18 mouse cellular contexts compared by ENCODE assay signal in genomic region chr7:114169996-114170395, GRCm38 (mm10). TPM values are rescaled to one million over a fixed set of nuclear protein-coding genes. Genes with fewer than 3 reads are reported as not detected.
A peak's percentile ranks its signal among the peaks of the same experiment; 100 is the strongest.
DNase-seq lines count a peak whose midpoint lies in the region; ATAC-seq and TF ChIP-seq lines count a peak whose summit lies in the region.
"Had no signal": no experiment of that assay in that cellular context is flagged by ENCODE, and none has a peak within 500 bp of the region (broad histone marks: within the 10 kb centered on the region; RNA-seq: fewer than 3 reads in every experiment).

No protein-coding gene starts in this region.

- no peak overlapping the region for H3K4me3 ChIP-seq in heart, embryonic 16.5 days (ENCODE audit: low read length)
- H3K4me3 ChIP-seq in lung, postnatal 0 days (ENCODE audit: low read depth, low read length) = no peak overlapping the region
- H3K4me3 ChIP-seq: embryonic facial prominence, embryonic 15.5 days; hindbrain, embryonic 10.5 days; limb, embryonic 15.5 days; megakaryocyte, embryonic 14.5 days; myocyte had no signal

- no peaks in the 10 kb centered on the region for H3K27me3 ChIP-seq in heart, embryonic 16.5 days (ENCODE audit: control insufficient read depth, insufficient read depth, low read length)
- no peaks in the 10 kb centered on the region for H3K27me3 ChIP-seq in lung, postnatal 0 days (replicated peaks; ENCODE audit: insufficient read depth, low read length)
- H3K27me3 ChIP-seq: embryonic facial prominence, embryonic 15.5 days; limb, embryonic 15.5 days; megakaryocyte, embryonic 14.5 days had no signal

- H3K4me2 ChIP-seq in heart, embryonic 16.5 days (ENCODE audit: low read depth, low read length) = no peak overlapping the region
- H3K4me2 ChIP-seq in lung, postnatal 0 days (replicated peaks; ENCODE audit: low read depth, low read length) = no peak overlapping the region
- H3K4me2 ChIP-seq: embryonic facial prominence, embryonic 15.5 days; limb, embryonic 15.5 days had no signal

- no peaks in the 10 kb centered on the region for H3K9me3 ChIP-seq in heart, embryonic 16.5 days (replicated peaks; ENCODE audit: control insufficient read depth, low read length)
- H3K9me3 ChIP-seq in lung, postnatal 0 days (ENCODE audit: low read length) = no peaks in the 10 kb centered on the region
- H3K9me3 ChIP-seq: embryonic facial prominence, embryonic 15.5 days; G1E; hindbrain, embryonic 10.5 days; limb, embryonic 15.5 days had no signal

- WGBS in heart, embryonic 16.5 days = 49% methylated on average over 4 of the region's 4 CpGs
- WGBS in lung, postnatal 0 days = 60% methylated on average over 4 of the region's 4 CpGs

- peak; percentile 44; the same call in 1 of the 2 replicates for ATAC-seq in heart, embryonic 16.5 days (replicated peaks; ENCODE audit: extremely low read depth, insufficient read depth, low FRiP score)
- ATAC-seq in lung, postnatal 0 days = peak; percentile 71
- ATAC-seq: forebrain, embryonic 16.5 days had no signal

- peaks cover 23% of the 10 kb centered on the region for H3K4me1 ChIP-seq in heart, embryonic 16.5 days (ENCODE audit: control insufficient read depth, insufficient read depth, low read length)
- peaks cover 8% of the 10 kb centered on the region; the same call in 1 of the 2 replicates for H3K4me1 ChIP-seq in lung, postnatal 0 days (ENCODE audit: insufficient read depth, low read depth, low read length)
- H3K4me1 ChIP-seq: embryonic facial prominence, embryonic 15.5 days had no signal

- H3K36me3 ChIP-seq in heart, embryonic 16.5 days (ENCODE audit: control insufficient read depth, insufficient read depth) = no peaks in the 10 kb centered on the region
- no peaks in the 10 kb centered on the region for H3K36me3 ChIP-seq in lung, postnatal 0 days (ENCODE audit: insufficient read depth, low read length)
- H3K36me3 ChIP-seq: embryonic facial prominence, embryonic 15.5 days; G1E; hindbrain, embryonic 10.5 days; limb, embryonic 15.5 days had no signal

- intact Hi-C loops in gastrocnemius, postnatal 14 days (cut with DNase I; ENCODE audit: low total_unique reads) = no loop called here

- no peak for TF ChIP-seq CTCF in lung, postnatal 0 days (IDR thresholded peaks at IDR 0.05)

- H3K9ac ChIP-seq in heart, embryonic 16.5 days (ENCODE audit: low read length) = no peak overlapping the region
- H3K9ac ChIP-seq in lung, postnatal 0 days (replicated peaks; ENCODE audit: low read depth) = no peak overlapping the region
- H3K9ac ChIP-seq: embryonic facial prominence, embryonic 15.5 days; limb, embryonic 15.5 days had no signal

- peak; percentile 43 for DNase-seq in gastrocnemius, adult 18-20 months (ENCODE audit: low spot score)
- DNase-seq in gastrocnemius, postnatal 4 days (ENCODE audit: low spot score in 2 of 2) = no peak
- DNase-seq in gastrocnemius, postnatal 14 days = peak; percentile 44
- peak; percentile 76 for DNase-seq in lung, postnatal 0 days (ENCODE audit: low spot score)
- no peak for DNase-seq in spleen, postnatal 4 days (ENCODE audit: low spot score in 2 of 2)
- no peak for DNase-seq in urinary bladder, postnatal 25 days (ENCODE audit: low spot score)
- DNase-seq in right cerebral cortex, adult 2 months (ENCODE audit: low spot score in 2 of 2) = no peak
- DNase-seq: cerebellum, postnatal 36 days; thymus, adult 18-20 months had no signal

- peak overlapping the region; percentile 65 for H3K27ac ChIP-seq in heart, embryonic 16.5 days (ENCODE audit: low read length)
- peak overlapping the region; percentile 51; the same call in 1 of the 2 replicates for H3K27ac ChIP-seq in lung, postnatal 0 days (ENCODE audit: low read length)
- H3K27ac ChIP-seq: embryonic facial prominence, embryonic 15.5 days; kidney, postnatal 0 days; limb, embryonic 15.5 days had no signal

- peak; percentile 49 for TF ChIP-seq EP300 in lung, postnatal 0 days (IDR thresholded peaks at IDR 0.05)

RNA-seq across cellular contexts. Expression of gene Rras2, which starts 52.4 kb away (rescaled TPM):
- total RNA-seq in gastrocnemius, adult 18-20 months (2021) = 10 to 100 TPM; 14.3 to 15.3 TPM
- 10 to 100 TPM; 35.9 to 36.5 TPM for total RNA-seq in gastrocnemius, postnatal 4 days (2021)
- total RNA-seq in gastrocnemius, postnatal 14 days (2021) = 10 to 100 TPM; 13.8 to 17.1 TPM
- 42.0 and 46.8 TPM in 2 replicates for polyA plus RNA-seq in heart, embryonic 16.5 days (2015; fragmentation: Nextera tagmentation; extraction: Ambion mirVana)
- polyA plus RNA-seq in lung, postnatal 0 days (2015; fragmentation: Nextera tagmentation; extraction: Ambion mirVana) = 77.7 and 83.6 TPM in 2 replicates
- polyA plus RNA-seq: G1E had no signal

Comparison
In these comparisons a context has a peak if more than half of its experiments do, and no peak if none do; other contexts are left out.
1. DNase-seq: peak in gastrocnemius, adult 18-20 months (single experiment), gastrocnemius, postnatal 14 days (single experiment) and lung, postnatal 0 days (single experiment); none in gastrocnemius, postnatal 4 days (0 of 2), spleen, postnatal 4 days (0 of 2), urinary bladder, postnatal 25 days (single experiment) and right cerebral cortex, adult 2 months (0 of 2).